Mouse (Mus musculus): ENCODE results near the gene Fbxw2. TPM values are rescaled to one million over a fixed set of nuclear protein-coding genes. Genes with fewer than 3 reads are reported as not detected.

The Fbxw2 gene
- 2.7 and 16.3 TPM in 2 replicates for polyA plus RNA-seq (2012; ENCODE audit: insufficient read depth, low replicate concordance)

DNA sequence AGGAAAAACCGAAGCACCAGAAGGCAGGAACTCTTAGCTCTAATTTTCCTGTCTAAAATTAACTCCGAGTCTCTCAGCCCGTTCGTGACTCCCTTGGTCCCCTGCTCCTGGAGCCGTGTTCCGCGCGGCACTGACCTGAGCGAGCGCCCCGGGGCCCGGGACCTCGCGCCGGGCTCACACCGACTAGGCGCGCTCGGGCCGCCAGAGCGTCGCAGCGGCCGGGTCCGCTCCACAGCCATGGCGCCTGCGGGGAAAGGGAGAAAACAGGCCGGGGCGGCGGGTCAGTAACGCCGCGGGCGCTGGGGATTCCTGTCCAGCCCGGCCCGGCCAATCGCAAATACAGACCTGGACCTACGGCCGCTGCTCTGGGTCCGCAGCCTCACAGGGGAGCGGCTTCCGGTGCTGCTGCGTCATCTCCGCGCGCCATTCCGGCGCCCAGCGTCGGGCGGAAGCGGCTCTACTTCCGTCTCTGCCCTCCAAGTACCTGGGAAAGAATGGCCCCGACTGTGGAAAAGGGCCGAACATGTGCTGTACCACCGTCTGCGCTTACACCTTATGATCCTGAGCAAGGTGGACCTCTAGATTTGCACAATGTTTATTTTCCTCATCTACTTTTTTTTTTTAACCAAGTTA is at the start of gene Fbxw2:
TSS of gene Fbxw2 (minus strand) at position 485 of the 633 bp plus-strand sequence.
- H3K4me3 ChIP-seq (replicated peaks) = peak within 1 kb of the TSS; percentile 93
- TF ChIP-seq GATA1 (IDR thresholded peaks at IDR 0.05; ENCODE audit: borderline replicate concordance, low read length) (no peak), FLI1 (IDR thresholded peaks at IDR 0.05; ENCODE audit: low read length) (peak; percentile 71; the same call in 1 of the 2 replicates)
- peaks cover 21% of the 10 kb centered on the region for H3K36me3 ChIP-seq (replicated peaks; ENCODE audit: low read length)
- H3K4me1 ChIP-seq = peaks cover 35% of the 10 kb centered on the region
- peaks cover 18% of the 10 kb centered on the region for H3K9me3 ChIP-seq
- H3K27me3 ChIP-seq (replicated peaks) = no peaks in the 10 kb centered on the region

GRCm38 (mm10) chr2:34874816-34875345 is 48.8 kb upstream of the Fbxw2 start, which contains the start of gene Psmd5:
Gene Psmd5 (minus strand): TSS chr2:34874968.
- H3K36me3 ChIP-seq (replicated peaks; ENCODE audit: low read length) = no peaks in the 10 kb centered on the region
- peaks cover 22% of the 10 kb centered on the region for H3K27me3 ChIP-seq (replicated peaks)
- no peak for TF ChIP-seq FLI1 (IDR thresholded peaks at IDR 0.05; ENCODE audit: low read length)
- no peak for TF ChIP-seq GATA1 (IDR thresholded peaks at IDR 0.05; ENCODE audit: borderline replicate concordance, low read length)
- peak within 1 kb of the TSS; percentile 62 for H3K4me3 ChIP-seq (replicated peaks)
- no peaks in the 10 kb centered on the region for H3K9me3 ChIP-seq
- peaks cover 33% of the 10 kb centered on the region for H3K4me1 ChIP-seq

DNA sequence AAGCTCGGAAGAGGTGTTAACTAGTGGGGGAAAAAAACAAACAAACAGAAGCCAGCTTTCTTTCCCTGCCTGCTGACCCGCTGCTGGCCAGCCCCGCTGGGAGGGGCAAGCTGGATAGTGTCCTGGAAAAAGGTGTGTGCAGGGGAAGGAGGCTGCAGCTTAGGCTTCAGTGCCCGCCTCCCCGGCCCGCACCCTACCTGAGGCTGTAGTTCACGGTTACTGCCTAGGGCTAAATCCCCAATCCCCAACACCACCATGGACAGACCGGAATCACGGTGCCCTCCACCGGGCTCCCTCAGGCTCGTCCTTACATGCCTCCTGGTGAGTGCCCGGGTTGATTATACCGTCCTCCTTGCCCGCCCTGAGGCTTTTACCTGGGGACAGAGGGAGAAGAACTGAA is 48.2 kb upstream of the Fbxw2 start, which contains the start of gene Cutal:
TSS of gene Cutal (plus strand) at position 126 of the 400 bp plus-strand sequence.
- peaks cover 21% of the 10 kb centered on the region for H3K27me3 ChIP-seq (replicated peaks)
- H3K36me3 ChIP-seq (replicated peaks; ENCODE audit: low read length) = no peaks in the 10 kb centered on the region
- peak within 1 kb of the TSS; percentile 62 for H3K4me3 ChIP-seq (replicated peaks)

DNA sequence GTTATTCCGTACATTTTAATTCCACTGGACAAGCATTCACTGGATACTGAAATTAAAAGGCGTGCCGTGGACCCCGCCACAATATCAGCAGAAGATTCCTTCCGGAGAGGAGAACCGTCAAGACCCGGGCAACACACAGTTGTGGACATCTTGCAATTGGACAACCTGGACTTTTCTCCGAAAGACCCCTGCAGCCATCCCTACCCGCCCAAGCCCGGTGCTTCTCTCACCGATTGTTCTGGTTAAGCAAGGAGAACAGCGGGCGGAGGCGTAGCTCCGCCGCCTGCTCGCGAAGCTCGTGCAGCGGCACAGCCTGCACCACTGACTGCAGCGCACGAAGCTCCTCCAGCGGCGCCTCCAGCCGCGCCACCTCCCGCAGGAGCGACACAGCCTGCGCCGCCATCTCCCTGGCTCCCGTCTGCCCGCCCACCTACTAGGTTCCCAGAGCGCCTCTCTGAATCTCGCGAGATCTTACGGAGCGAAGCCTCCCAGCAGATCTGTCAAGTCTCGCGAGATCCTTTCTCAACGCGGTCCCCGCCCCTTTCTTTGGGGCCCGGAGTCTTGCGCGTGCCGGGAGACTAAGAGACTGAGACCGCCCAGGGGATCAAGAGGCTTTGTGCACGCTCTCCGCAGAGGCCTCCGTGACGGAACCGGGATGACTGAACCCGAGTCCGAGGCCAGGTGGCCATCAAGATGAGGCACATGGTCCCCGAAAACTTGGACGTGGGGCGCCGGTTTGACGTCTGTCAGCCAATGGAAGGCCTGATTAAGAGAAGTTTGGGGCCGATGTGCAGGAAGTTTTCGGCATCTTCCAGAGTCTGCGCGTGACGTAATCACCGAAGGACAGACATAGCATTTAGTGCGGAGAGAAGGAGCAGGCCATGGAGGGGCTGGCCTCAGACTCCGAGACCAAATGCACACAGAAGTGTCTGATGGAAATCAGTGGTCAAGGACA is 44.7 kb upstream of the Fbxw2 start:
- H3K9me3 ChIP-seq = no peaks in the 10 kb centered on the region
- H3K36me3 ChIP-seq (replicated peaks; ENCODE audit: low read length) = peaks cover 23% of the 10 kb centered on the region
- peak overlapping the region; percentile 97 for H3K4me3 ChIP-seq (replicated peaks)
- no peak for TF ChIP-seq FLI1 (IDR thresholded peaks at IDR 0.05; ENCODE audit: low read length)
- H3K4me1 ChIP-seq = peaks cover 47% of the 10 kb centered on the region
- H3K27me3 ChIP-seq (replicated peaks) = peaks cover 9% of the 10 kb centered on the region

More for the DNA sequence above, 48.2 kb upstream of the Fbxw2 start, which contains the start of gene Cutal:
- H3K4me1 ChIP-seq = peaks cover 36% of the 10 kb centered on the region
- no peak for TF ChIP-seq FLI1 (IDR thresholded peaks at IDR 0.05; ENCODE audit: low read length)
- H3K9me3 ChIP-seq = no peaks in the 10 kb centered on the region

DNA sequence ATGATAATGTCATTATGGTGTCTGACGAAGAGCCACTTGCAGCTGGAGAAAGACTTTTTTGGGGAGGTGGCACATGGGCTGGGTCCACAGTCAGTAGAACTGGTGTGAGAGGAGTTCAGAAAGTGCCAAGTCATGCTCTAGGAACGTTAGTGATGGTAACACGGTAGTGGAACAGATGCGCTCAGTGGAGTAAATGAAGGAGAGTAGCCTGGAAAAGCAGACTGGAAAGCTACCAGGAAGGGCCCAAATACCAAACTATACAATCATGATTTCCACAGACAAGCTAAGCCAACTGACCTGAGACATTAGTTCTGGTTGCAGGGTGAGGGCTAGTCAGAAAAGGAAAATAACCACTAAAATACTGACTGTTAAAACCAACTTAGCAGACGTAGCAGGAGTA is 43.6 kb upstream of the Fbxw2 start:
- peaks cover 35% of the 10 kb centered on the region for H3K36me3 ChIP-seq (replicated peaks; ENCODE audit: low read length)
- peaks cover 45% of the 10 kb centered on the region for H3K4me1 ChIP-seq
- H3K27me3 ChIP-seq (replicated peaks) = peaks cover 6% of the 10 kb centered on the region
- peak overlapping the region; percentile 97 for H3K4me3 ChIP-seq (replicated peaks)
- no peak for TF ChIP-seq FLI1 (IDR thresholded peaks at IDR 0.05; ENCODE audit: low read length)
- no peak for TF ChIP-seq GATA1 (IDR thresholded peaks at IDR 0.05; ENCODE audit: borderline replicate concordance, low read length)
- H3K9me3 ChIP-seq = no peaks in the 10 kb centered on the region

DNA sequence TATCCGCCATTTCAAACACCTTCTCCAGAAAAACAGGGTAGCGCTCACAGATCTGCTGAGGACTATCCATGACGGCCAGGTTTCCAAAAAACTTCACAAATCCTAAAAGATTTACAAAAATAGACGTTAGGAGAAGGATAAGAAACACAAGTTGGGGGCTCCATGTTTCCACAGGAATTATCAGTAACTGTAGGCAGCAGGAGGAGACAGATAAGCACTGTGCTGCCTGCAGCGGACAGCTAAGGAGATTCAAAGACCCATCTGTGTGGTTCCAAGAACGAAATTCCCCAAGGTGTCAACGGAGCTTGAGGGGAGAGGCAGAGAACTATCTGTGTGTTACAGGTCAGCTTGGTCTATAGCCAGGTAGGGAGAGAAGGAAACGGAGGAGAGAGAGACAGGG is 31.6 kb upstream of the Fbxw2 start:
- Histone ChIP-seq H3K9me3 (no peaks in the 10 kb centered on the region), H3K4me3 (replicated peaks) (no peak overlapping the region), H3K36me3 (replicated peaks; ENCODE audit: low read length) (peaks cover 91% of the 10 kb centered on the region), H3K27me3 (replicated peaks) (no peaks in the 10 kb centered on the region), H3K4me1 (0 out of 2 replicates have a peak, but pooled peaks cover 2% of the 10 kb centered on the region)
- TF ChIP-seq GATA1 (IDR thresholded peaks at IDR 0.05; ENCODE audit: borderline replicate concordance, low read length) (no peak), FLI1 (IDR thresholded peaks at IDR 0.05; ENCODE audit: low read length) (no peak)

GRCm38 (mm10) chr2:34855265-34855664 is 29.2 kb upstream of the Fbxw2 start:
- Histone ChIP-seq H3K4me1 (0 out of 2 replicates have a peak, but pooled peaks cover 2% of the 10 kb centered on the region), H3K36me3 (replicated peaks; ENCODE audit: low read length) (peaks cover 96% of the 10 kb centered on the region), H3K4me3 (replicated peaks) (no peak overlapping the region), H3K27me3 (replicated peaks) (no peaks in the 10 kb centered on the region), H3K9me3 (no peaks in the 10 kb centered on the region)
- no peak for TF ChIP-seq FLI1 (IDR thresholded peaks at IDR 0.05; ENCODE audit: low read length)
- no peak for TF ChIP-seq GATA1 (IDR thresholded peaks at IDR 0.05; ENCODE audit: borderline replicate concordance, low read length)

GRCm38 (mm10) chr2:34847702-34848101 is 21.6 kb upstream of the Fbxw2 start:
- Histone ChIP-seq H3K9me3 (peaks cover 12% of the 10 kb centered on the region), H3K36me3 (replicated peaks; ENCODE audit: low read length) (peaks cover 45% of the 10 kb centered on the region), H3K4me1 (no peaks in the 10 kb centered on the region), H3K27me3 (replicated peaks) (no peaks in the 10 kb centered on the region), H3K4me3 (replicated peaks) (no peak overlapping the region)
- TF ChIP-seq FLI1 (IDR thresholded peaks at IDR 0.05; ENCODE audit: low read length) (no peak), GATA1 (IDR thresholded peaks at IDR 0.05; ENCODE audit: borderline replicate concordance, low read length) (no peak)

- H3K4me3 ChIP-seq (replicated peaks) = no peak overlapping the region
- H3K27me3 ChIP-seq (replicated peaks) = peaks cover under 1% of the 10 kb centered on the region
- peaks cover 12% of the 10 kb centered on the region for H3K9me3 ChIP-seq
- H3K4me1 ChIP-seq = no peaks in the 10 kb centered on the region
- H3K36me3 ChIP-seq (replicated peaks; ENCODE audit: low read length) = peaks cover 7% of the 10 kb centered on the region
- TF ChIP-seq GATA1 (IDR thresholded peaks at IDR 0.05; ENCODE audit: borderline replicate concordance, low read length) (no peak), FLI1 (IDR thresholded peaks at IDR 0.05; ENCODE audit: low read length) (no peak)
Observed at GRCm38 (mm10) chr2:34843211-34843939, 17.3 kb upstream of the Fbxw2 start.
